Mouse (Mus musculus) E14TG2a.4 (cell line): ENCODE data around the gene Spdye4c.

Experiments used
- CTCF ChIP-seq: conservative IDR thresholded peaks from 2 replicates; pipeline ENCODE4 v1.5.1; 2014; ENCODE audit warnings: low read length
- NANOG ChIP-seq: IDR thresholded peaks from 2 replicates; pipeline ENCODE4 v1.6.1; 2014; ENCODE audit warnings: borderline replicate concordance, low read length, mixed read lengths
- POU5F1 ChIP-seq: IDR thresholded peaks from 2 replicates; pipeline ENCODE4 v1.6.1; 2014; ENCODE audit warnings: low read length, borderline replicate concordance

GRCm38 (mm10) chr2:128566304-128567147 lies 24.5 kb upstream of the Spdye4c start:
- TF ChIP-seq CTCF (no peak), POU5F1 (no peak), NANOG (no peak)
